Mouse (Mus musculus) heart, adult 8-10 months (tissue): Measurements from ENCODE around the gene Olfr761. TPM values are rescaled to one million over a fixed set of nuclear protein-coding genes. Genes with fewer than 3 reads are reported as not detected.
"Not testable (repeated sequence)": the region's sequence is repeated elsewhere in the genome, so short reads cannot be mapped to it uniquely, and the experiment has no call there.

Experiments
- DNase-seq: peaks from one replicate; pipeline ENCODE4 v3.0.0; 2022; ENCODE audit warnings: low spot score
- total RNA-seq, 4 experiments: library from RNA; stranded (reverse); gene quantifications; 2 replicates each; pipeline ENCODE4 v1.2.4; 2022

The Olfr761 gene
- total RNA-seq: not detected

DNA sequence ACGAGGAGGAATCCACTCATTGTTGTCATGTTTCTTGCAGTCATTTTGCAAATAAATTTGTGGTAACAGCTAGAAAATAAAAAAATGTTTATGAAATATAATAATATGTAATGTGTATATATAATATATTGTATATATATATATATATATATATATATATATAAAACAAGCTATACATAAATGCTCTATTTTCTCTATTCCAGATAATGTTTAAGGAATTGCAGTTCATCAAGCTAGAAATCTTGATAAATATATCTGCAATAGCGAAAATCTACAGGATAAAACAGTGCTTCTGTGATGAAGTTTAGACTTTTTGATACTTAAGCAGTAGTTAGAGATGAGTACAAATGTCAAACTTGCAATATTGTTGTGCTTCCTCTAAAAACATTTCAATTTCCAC is at the start of gene Olfr761:
TSS of gene Olfr761 (minus strand) at position 101 of the 400 bp plus-strand sequence.
- no peak for DNase-seq

DNA sequence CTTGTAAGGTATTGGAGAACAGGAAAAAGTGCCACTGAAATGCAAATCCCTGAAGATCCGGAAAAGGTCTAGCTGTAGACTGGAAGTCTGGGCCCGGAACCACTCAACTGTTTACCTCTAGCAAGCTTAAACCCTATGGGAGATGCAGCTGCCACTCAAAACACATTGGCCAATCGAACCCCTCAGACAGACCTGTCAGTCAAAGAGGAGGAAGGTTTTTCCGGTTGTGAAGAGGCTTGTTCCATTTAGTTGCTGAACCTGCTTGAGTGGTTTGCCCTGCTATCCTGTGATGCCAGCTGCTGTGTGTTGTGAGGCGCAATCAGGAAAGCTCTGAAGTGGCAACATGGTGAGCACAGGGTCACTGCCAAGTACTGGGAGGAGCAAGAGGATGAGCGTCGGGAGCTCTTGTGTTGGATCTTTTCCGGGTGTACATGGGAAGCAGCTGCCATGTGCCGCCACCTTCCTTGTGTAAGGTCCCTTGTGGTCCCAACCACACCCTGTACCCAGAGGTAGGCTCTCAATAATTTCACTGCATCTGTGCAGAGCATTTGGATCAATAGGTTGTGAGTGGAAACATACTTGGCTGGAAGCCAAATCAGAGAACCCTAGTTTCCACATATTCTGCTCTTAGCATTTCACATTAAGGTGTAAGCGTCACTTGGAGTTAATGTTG is 42.9 kb upstream of the Olfr761 start:
- no peak for DNase-seq

DNA sequence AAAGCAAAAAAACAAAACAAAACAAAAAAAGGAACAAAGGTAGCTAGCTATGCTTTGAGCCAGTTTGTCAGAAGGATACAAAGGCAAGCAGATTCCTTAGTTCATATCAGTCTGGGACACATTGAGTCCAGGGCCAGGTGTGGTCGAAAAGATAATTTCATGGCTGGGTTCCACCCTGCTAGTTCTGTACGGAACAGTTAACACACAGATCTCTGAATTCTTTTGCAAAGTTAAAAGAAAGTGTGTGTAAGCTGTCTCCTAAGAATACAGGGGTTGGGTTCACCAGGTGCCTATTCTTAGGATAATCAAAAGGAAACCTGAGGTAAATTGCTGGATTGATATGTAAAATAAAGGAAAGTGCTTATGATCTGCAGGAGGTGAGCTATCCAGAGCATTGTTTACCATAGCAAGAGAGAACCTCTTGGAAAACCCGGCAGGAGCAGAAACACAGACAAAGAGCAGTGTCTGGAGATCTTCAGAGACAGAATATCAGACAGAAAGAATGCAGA is 37.6 kb upstream of the Olfr761 start:
- DNase-seq: no peak

DNA sequence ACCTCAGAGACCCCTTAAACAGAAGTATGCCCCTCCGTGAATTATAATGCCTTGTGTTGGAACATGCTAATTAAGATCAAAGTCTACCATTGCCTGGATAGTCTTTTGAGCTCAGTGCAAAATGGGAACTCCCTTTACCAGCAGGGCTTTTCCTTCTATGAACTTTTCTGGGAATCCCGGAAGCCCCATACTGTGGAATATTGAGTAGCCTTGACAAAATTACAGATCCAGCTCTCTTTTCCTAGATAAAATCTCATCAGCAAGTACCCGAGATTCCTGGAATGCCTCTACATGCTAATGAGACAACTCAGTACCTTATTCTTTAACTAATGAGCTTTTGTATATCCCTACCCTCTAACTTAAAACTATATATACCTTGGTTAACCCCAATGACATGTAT is 20.7 kb upstream of the Olfr761 start:
- no peak for DNase-seq

DNA sequence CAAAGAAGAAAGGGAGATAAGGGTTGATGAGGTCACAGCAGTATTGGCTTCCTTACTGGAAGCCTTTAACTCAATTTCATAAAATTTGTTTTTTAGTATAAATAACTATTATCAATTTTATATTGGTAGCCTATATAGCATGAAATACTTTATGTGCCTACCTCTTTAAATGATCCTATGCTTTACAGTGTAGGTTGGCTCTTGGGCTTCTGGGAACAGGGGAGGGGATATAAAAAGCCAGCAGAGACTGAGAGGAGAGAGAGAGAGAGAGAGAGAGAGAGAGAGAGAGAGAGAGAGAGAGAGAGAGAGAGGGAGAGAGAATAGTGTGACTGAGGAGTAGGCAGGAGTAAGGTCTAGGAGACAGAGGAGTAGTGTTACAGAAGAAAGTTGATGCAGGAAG is 32.6 kb downstream of the Olfr761 start, which contains the start of gene Olfr128:
TSS of gene Olfr128 (plus strand) at position 301 of the 400 bp plus-strand sequence.
- no peak for DNase-seq

DNA sequence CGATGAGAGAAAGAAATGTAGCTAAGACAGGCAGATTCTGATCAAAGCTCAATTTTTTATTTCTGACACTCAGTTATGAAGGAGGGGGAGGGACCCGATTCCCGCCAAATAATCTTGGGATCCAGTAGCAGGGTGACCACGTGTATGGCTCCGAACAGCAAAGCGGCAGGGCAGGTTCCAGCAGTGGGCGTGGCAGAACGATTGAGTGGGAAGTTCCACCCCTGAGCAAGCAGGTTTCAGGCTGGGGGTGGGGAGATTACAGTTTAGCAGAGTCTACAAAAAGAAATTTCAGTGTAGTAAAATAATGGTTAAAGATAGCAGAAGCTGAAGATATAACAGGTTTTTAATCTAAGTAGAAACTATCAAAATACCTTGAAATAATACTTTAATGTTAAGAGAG is 46.1 kb downstream of the Olfr761 start:
- not testable (repeated sequence) for DNase-seq

Other genes with a start within 250 kb of the Olfr761 start
- gene Olfr120, start 231.3 kb downstream of the Olfr761 start, total RNA-seq: not detected
- gene Olfr121, start 204.2 kb downstream of the Olfr761 start, total RNA-seq: not detected
- not detected for gene Olfr122, start 184.5 kb downstream of the Olfr761 start, total RNA-seq
- not detected for gene Olfr123, start 159.6 kb downstream of the Olfr761 start, total RNA-seq
- gene Olfr124, start 153.2 kb downstream of the Olfr761 start, total RNA-seq: not detected
- not detected for gene Olfr125, start 120.1 kb downstream of the Olfr761 start, total RNA-seq
- not detected for gene Olfr126, start 105.6 kb downstream of the Olfr761 start, total RNA-seq
- not detected for gene Olfr127, start 52.6 kb downstream of the Olfr761 start, total RNA-seq
- gene Olfr128, start 32.5 kb downstream of the Olfr761 start, total RNA-seq: not detected
- not detected for gene Olfr129, start 107.0 kb upstream of the Olfr761 start, total RNA-seq
- gene Olfr130, start 110.8 kb upstream of the Olfr761 start, total RNA-seq: not detected
- not detected for gene Olfr131, start 135.6 kb upstream of the Olfr761 start, total RNA-seq
- not detected for gene Olfr132, start 181.4 kb upstream of the Olfr761 start, total RNA-seq
- gene Olfr133, start 192.2 kb upstream of the Olfr761 start, total RNA-seq: not detected
- not detected for gene Olfr134, start 218.3 kb upstream of the Olfr761 start, total RNA-seq